ENCODE assay signal across 8 mouse cellular contexts in genomic region chr1:156674195-156675000, GRCm38 (mm10). TPM values are rescaled to one million over a fixed set of nuclear protein-coding genes. Genes with fewer than 3 reads are reported as not detected.
A peak's percentile ranks its signal among the peaks of the same experiment; 100 is the strongest.
DNase-seq lines count a peak whose midpoint lies in the region; ATAC-seq lines count a peak whose summit lies in the region.

Tor3a (minus strand) TSS chr1:156674356.

- ATAC-seq in common myeloid progenitor, adult 5-6 weeks (replicated peaks; ENCODE audit: low read depth, poor library complexity, severe bottlenecking), result peak; percentile 77
- ATAC-seq in megakaryocyte-erythroid progenitor cell, adult 5-6 weeks (replicated peaks; ENCODE audit: low FRiP score, low TSS enrichment, poor library complexity, severe bottlenecking), result peak; percentile 85

- DNase-seq in adrenal gland, adult (ENCODE audit: inconsistent age in 2 of 2, low spot score in 1 of 2), result peak; percentile 89 to 96
- DNase-seq in gastrocnemius, postnatal 14 days, result peak; percentile 84
- peak; percentile 83 for DNase-seq in induced T-regulatory cell, adult 2 months (ENCODE audit: low read depth)
- peak; percentile 51 to 59 for DNase-seq in left cerebral cortex, postnatal 25 days (ENCODE audit: low spot score in 2 of 2)
- peak; percentile 60 for DNase-seq in right cerebral cortex, postnatal 14 days
- DNase-seq in yolk sac, embryonic 10.5 days (ENCODE audit: low spot score), result peak; percentile 58

- intact Hi-C loops in gastrocnemius, postnatal 14 days (cut with DNase I; ENCODE audit: low total_unique reads), result no loop called here
- intact Hi-C loops in left cerebral cortex, postnatal 25 days (cut with DNase I), result no loop called here

RNA-seq across cellular contexts. Expression of gene Tor3a, which starts in this region (rescaled TPM):
- 16.1 and 22.1 TPM in 2 replicates for total RNA-seq in common myeloid progenitor, adult 5-6 weeks (2017)
- 1 to 10 TPM; 5.3 to 7.4 TPM for total RNA-seq in gastrocnemius, postnatal 14 days (2021)
- total RNA-seq in left cerebral cortex, postnatal 25 days (2021), result 1 to 10 TPM; 5.4 to 6.4 TPM
- total RNA-seq in megakaryocyte-erythroid progenitor cell, adult 5-6 weeks (2014; fragmentation: Nextera tagmentation), result 7.4 and 10.8 TPM in 2 replicates
- 2.3 and 7.7 TPM in 2 replicates for total RNA-seq in megakaryocyte-erythroid progenitor cell, adult 5-6 weeks (2017)

Comparison
In these comparisons a context has a peak if more than half of its experiments do, and no peak if none do; other contexts are left out.
1. Peak in every context shown above with its lines: DNase-seq and ATAC-seq.